Mouse (Mus musculus): ENCODE data around the gene Gm28047. TPM values are rescaled to one million over a fixed set of nuclear protein-coding genes. Genes with fewer than 3 reads are reported as not detected.

Gene Gm28047
- polyA plus RNA-seq, 2 experiments = not detected

GRCm38 (mm10) chr15:102501084-102501814 is 123.6 kb downstream of the Gm28047 start:
- no peak overlapping the region for H3K9ac ChIP-seq (ENCODE audit: low read depth, low read length, severe bottlenecking)
- no peak for DNase-seq (ENCODE audit: low spot score)

GRCm38 (mm10) chr15:102500479-102500878 is 124.4 kb downstream of the Gm28047 start:
- DNase-seq (ENCODE audit: low spot score) = no peak
- no peak overlapping the region for H3K27ac ChIP-seq (replicated peaks; ENCODE audit: low read depth, low read length)
- no peak for ATAC-seq (ENCODE audit: low FRiP score, low read depth)
- H3K27me3 ChIP-seq (ENCODE audit: control insufficient read depth, insufficient read depth, low read length) = no peaks in the 10 kb centered on the region
- WGBS = 89% methylated on average over 5 of the region's 5 CpGs
- H3K9ac ChIP-seq (ENCODE audit: low read depth, low read length, severe bottlenecking) = no peak overlapping the region
- H3K4me3 ChIP-seq (replicated peaks; ENCODE audit: low read length) = no peak overlapping the region
- H3K4me1 ChIP-seq (ENCODE audit: control insufficient read depth, insufficient read depth, low read length) = no peaks in the 10 kb centered on the region
- TF ChIP-seq POLR2A (IDR thresholded peaks at IDR 0.05; ENCODE audit: borderline replicate concordance, extremely low read depth, insufficient read depth, insufficient read length) = no peak
- H3K4me2 ChIP-seq (replicated peaks; ENCODE audit: low read depth, low read length, severe bottlenecking) = no peak overlapping the region
- peaks cover 95% of the 10 kb centered on the region for H3K36me3 ChIP-seq (ENCODE audit: control insufficient read depth, insufficient read depth, low read length)
- H3K9me3 ChIP-seq (ENCODE audit: control insufficient read depth, low read length) = no peaks in the 10 kb centered on the region

More at GRCm38 (mm10) chr15:102501084-102501814, 123.6 kb downstream of the Gm28047 start:
- no peak overlapping the region for H3K4me2 ChIP-seq (replicated peaks; ENCODE audit: low read depth, low read length, severe bottlenecking)
- no peaks in the 10 kb centered on the region for H3K4me1 ChIP-seq (ENCODE audit: control insufficient read depth, insufficient read depth, low read length)
- H3K27me3 ChIP-seq (ENCODE audit: control insufficient read depth, insufficient read depth, low read length) = no peaks in the 10 kb centered on the region
- 0 out of 2 replicates have a peak, but pooled peaks have one; percentile 8 for ATAC-seq (ENCODE audit: low FRiP score, low read depth)
- peaks cover 88% of the 10 kb centered on the region for H3K36me3 ChIP-seq (ENCODE audit: control insufficient read depth, insufficient read depth, low read length)
- H3K9me3 ChIP-seq (ENCODE audit: control insufficient read depth, low read length) = no peaks in the 10 kb centered on the region
- 87% methylated on average over 19 of the region's 19 CpGs for WGBS
- no peak for TF ChIP-seq POLR2A (IDR thresholded peaks at IDR 0.05; ENCODE audit: borderline replicate concordance, extremely low read depth, insufficient read depth, insufficient read length)
- no peak overlapping the region for H3K4me3 ChIP-seq (replicated peaks; ENCODE audit: low read length)
- H3K27ac ChIP-seq (replicated peaks; ENCODE audit: low read depth, low read length) = no peak overlapping the region

- H3K4me1 ChIP-seq (ENCODE audit: control insufficient read depth, insufficient read depth, low read length) = no peaks in the 10 kb centered on the region
- ATAC-seq (ENCODE audit: low FRiP score, low read depth) = no peak
- H3K9ac ChIP-seq (ENCODE audit: low read depth, low read length, severe bottlenecking) = no peak overlapping the region
- H3K27ac ChIP-seq (replicated peaks; ENCODE audit: low read depth, low read length) = no peak overlapping the region
- no peaks in the 10 kb centered on the region for H3K9me3 ChIP-seq (ENCODE audit: control insufficient read depth, low read length)
- H3K27me3 ChIP-seq (ENCODE audit: control insufficient read depth, insufficient read depth, low read length) = no peaks in the 10 kb centered on the region
- H3K4me2 ChIP-seq (replicated peaks; ENCODE audit: low read depth, low read length, severe bottlenecking) = no peak overlapping the region
- TF ChIP-seq POLR2A (IDR thresholded peaks at IDR 0.05; ENCODE audit: borderline replicate concordance, extremely low read depth, insufficient read depth, insufficient read length) = no peak
- no peak for DNase-seq (ENCODE audit: low spot score)
- peaks cover 98% of the 10 kb centered on the region for H3K36me3 ChIP-seq (ENCODE audit: control insufficient read depth, insufficient read depth, low read length)
- no peak overlapping the region for H3K4me3 ChIP-seq (replicated peaks; ENCODE audit: low read length)
- WGBS = 92% methylated on average over 6 of the region's 6 CpGs
Measured at GRCm38 (mm10) chr15:102499851-102500250, 125.0 kb downstream of the Gm28047 start.

GRCm38 (mm10) chr15:102499370-102499769 is 125.5 kb downstream of the Gm28047 start:
- Histone ChIP-seq H3K27ac (replicated peaks; ENCODE audit: low read depth, low read length) (no peak overlapping the region), H3K4me2 (replicated peaks; ENCODE audit: low read depth, low read length, severe bottlenecking) (no peak overlapping the region), H3K9ac (ENCODE audit: low read depth, low read length, severe bottlenecking) (no peak overlapping the region), H3K36me3 (ENCODE audit: control insufficient read depth, insufficient read depth, low read length) (peaks cover 98% of the 10 kb centered on the region), H3K4me1 (ENCODE audit: control insufficient read depth, insufficient read depth, low read length) (no peaks in the 10 kb centered on the region), H3K4me3 (replicated peaks; ENCODE audit: low read length) (no peak overlapping the region), H3K27me3 (ENCODE audit: control insufficient read depth, insufficient read depth, low read length) (no peaks in the 10 kb centered on the region), H3K9me3 (ENCODE audit: control insufficient read depth, low read length) (no peaks in the 10 kb centered on the region)
- TF ChIP-seq POLR2A (IDR thresholded peaks at IDR 0.05; ENCODE audit: borderline replicate concordance, extremely low read depth, insufficient read depth, insufficient read length) = no peak
- ATAC-seq (ENCODE audit: low FRiP score, low read depth) (no peak), DNase-seq (ENCODE audit: low spot score) (no peak)
- WGBS = 75% methylated on average over 3 of the region's 3 CpGs

- H3K4me1 ChIP-seq (ENCODE audit: control insufficient read depth, insufficient read depth, low read length) = no peaks in the 10 kb centered on the region
- H3K9ac ChIP-seq (ENCODE audit: low read depth, low read length, severe bottlenecking) = no peak overlapping the region
- no peak overlapping the region for H3K4me2 ChIP-seq (replicated peaks; ENCODE audit: low read depth, low read length, severe bottlenecking)
- H3K9me3 ChIP-seq (ENCODE audit: control insufficient read depth, low read length) = no peaks in the 10 kb centered on the region
- 86% methylated on average over 3 of the region's 3 CpGs for WGBS
- no peak overlapping the region for H3K27ac ChIP-seq (replicated peaks; ENCODE audit: low read depth, low read length)
- TF ChIP-seq POLR2A (IDR thresholded peaks at IDR 0.05; ENCODE audit: borderline replicate concordance, extremely low read depth, insufficient read depth, insufficient read length) = no peak
- DNase-seq (ENCODE audit: low spot score) = no peak
- no peaks in the 10 kb centered on the region for H3K27me3 ChIP-seq (ENCODE audit: control insufficient read depth, insufficient read depth, low read length)
- H3K4me3 ChIP-seq (replicated peaks; ENCODE audit: low read length) = no peak overlapping the region
- H3K36me3 ChIP-seq (ENCODE audit: control insufficient read depth, insufficient read depth, low read length) = peaks cover 98% of the 10 kb centered on the region
- no peak for ATAC-seq (ENCODE audit: low FRiP score, low read depth)
Measured at GRCm38 (mm10) chr15:102498322-102498721, 126.5 kb downstream of the Gm28047 start.
